Mouse (Mus musculus) heart, embryonic 11.5 days (tissue): ENCODE measurements at regions not wholly inside any gene's neighbourhood (a gene's known extent, or its start where the extent isn't known, plus 50 kb on each side); places are given as distances from the start of the nearest gene placed in this dataset.

Experiments used
- ATAC-seq: fragments of 200-750 bp; cut with Nextera tagmentation; replicated peaks from 2 replicates; pipeline ENCODE4 v1.8.0; 2017; ENCODE audit warnings: moderate library complexity; ENCODE audit not compliant: insufficient number of reproducible peaks, low FRiP score, low TSS enrichment
- H3K27ac ChIP-seq: fragments of 300-500 bp; sonication (generic); 2 replicates; pipeline ENCODE4 v1.5.1; 2014; ENCODE audit warnings: mild to moderate bottlenecking, low read depth, low read length
- H3K27me3 ChIP-seq: fragments of 300-500 bp; sonication (generic); 2 replicates; pipeline ENCODE4 v1.6.1; 2014; ENCODE audit warnings: mild to moderate bottlenecking, low read length, mixed read lengths; ENCODE audit not compliant: control insufficient read depth, insufficient read depth
- H3K36me3 ChIP-seq: fragments of 300-500 bp; sonication (generic); 2 replicates; pipeline ENCODE4 v1.6.1; 2014; ENCODE audit warnings: mild to moderate bottlenecking, low read length, moderate library complexity, mixed read lengths; ENCODE audit not compliant: control insufficient read depth, insufficient read depth
- H3K4me1 ChIP-seq: fragments of 300-500 bp; sonication (generic); 2 replicates; pipeline ENCODE4 v1.6.1; 2014; ENCODE audit warnings: low read length; ENCODE audit not compliant: control insufficient read depth, insufficient read depth
- H3K4me2 ChIP-seq: fragments of 300-500 bp; sonication (generic); 2 replicates; pipeline ENCODE4 v1.6.1; 2014; ENCODE audit warnings: mild to moderate bottlenecking, moderate library complexity
- H3K4me3 ChIP-seq: fragments of 300-500 bp; sonication (generic); 2 replicates; pipeline ENCODE4 v1.5.1; 2014; ENCODE audit warnings: low read depth, low read length
- H3K9ac ChIP-seq: fragments of 300-500 bp; sonication (generic); 2 replicates; pipeline ENCODE4 v1.6.1; 2014; ENCODE audit warnings: mild to moderate bottlenecking, low read depth, low read length, moderate library complexity
- H3K9me3 ChIP-seq: fragments of 300-500 bp; sonication (generic); replicated peaks from 2 replicates; pipeline ENCODE4 v1.6.1; 2016; ENCODE audit warnings: low read length; ENCODE audit not compliant: control insufficient read depth
- WGBS: fragments of 180-500 bp; shearing (Covaris S2); extraction: QIAGEN DNeasy Blood & Tissue Kit; methylation state at CpG from one replicate; pipeline ENCODE4 v1.1.7; 2014; ENCODE audit not compliant: insufficient replicate concordance; 5-methylcytosine and 5-hydroxymethylcytosine counted together

DNA sequence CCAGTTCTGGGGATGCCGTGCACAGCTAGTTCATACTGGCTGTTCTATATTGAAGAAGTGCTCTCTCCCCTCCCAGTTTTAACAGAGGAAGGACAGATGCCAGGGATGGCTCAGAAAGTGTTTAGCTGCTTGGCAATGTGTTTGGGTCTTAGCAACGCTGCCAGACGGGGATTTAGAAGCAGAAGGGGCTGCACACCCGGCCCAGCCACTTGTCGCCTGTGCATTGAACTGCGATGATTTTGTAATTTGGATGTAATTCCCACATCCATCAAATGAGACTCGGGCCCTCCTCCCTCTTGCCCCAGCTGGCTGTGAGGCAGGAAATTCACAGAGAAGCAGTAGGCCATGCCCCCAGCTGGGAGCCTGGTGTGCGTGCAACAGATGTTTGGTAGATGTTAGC, 475.4 kb downstream of the Tbc1d22a start:
- no peak overlapping the region for H3K4me3 ChIP-seq
- H3K27me3 ChIP-seq = no peaks in the 10 kb centered on the region
- ATAC-seq = no peak
- 72% methylated on average over 8 of the region's 8 CpGs for WGBS
- no peaks in the 10 kb centered on the region for H3K4me1 ChIP-seq
- no peak overlapping the region for H3K27ac ChIP-seq
- H3K36me3 ChIP-seq = no peaks in the 10 kb centered on the region
- no peak overlapping the region for H3K9ac ChIP-seq
- no peak overlapping the region for H3K4me2 ChIP-seq
- H3K9me3 ChIP-seq = no peaks in the 10 kb centered on the region

DNA sequence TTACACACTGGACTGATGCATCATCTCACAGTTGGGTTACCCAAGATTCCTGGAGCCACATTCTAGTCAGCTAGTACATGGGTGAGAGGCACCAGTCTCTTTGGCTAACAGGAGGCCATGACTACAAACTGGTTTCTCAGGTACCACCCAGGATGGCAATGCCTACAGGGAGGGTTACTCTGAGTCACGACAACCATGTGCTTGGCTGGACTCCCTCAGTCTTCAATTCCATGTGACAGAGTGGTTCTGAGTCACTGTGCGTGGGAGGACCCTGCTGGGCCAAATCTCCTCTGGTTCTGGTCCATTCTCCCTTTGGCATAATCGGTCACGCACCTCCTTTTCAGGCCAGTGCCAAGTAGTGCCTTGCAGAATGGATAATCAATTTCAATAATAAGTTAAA, 482.5 kb downstream of the Tbc1d22a start:
- ATAC-seq = no peak
- 76% methylated on average over 4 of the region's 4 CpGs for WGBS
- Histone ChIP-seq H3K4me3 (no peak overlapping the region), H3K27ac (no peak overlapping the region), H3K9ac (no peak overlapping the region), H3K27me3 (0 out of 2 replicates have a peak, but pooled peaks cover 3% of the 10 kb centered on the region), H3K4me1 (no peaks in the 10 kb centered on the region), H3K36me3 (no peaks in the 10 kb centered on the region), H3K4me2 (no peak overlapping the region), H3K9me3 (no peaks in the 10 kb centered on the region)

DNA sequence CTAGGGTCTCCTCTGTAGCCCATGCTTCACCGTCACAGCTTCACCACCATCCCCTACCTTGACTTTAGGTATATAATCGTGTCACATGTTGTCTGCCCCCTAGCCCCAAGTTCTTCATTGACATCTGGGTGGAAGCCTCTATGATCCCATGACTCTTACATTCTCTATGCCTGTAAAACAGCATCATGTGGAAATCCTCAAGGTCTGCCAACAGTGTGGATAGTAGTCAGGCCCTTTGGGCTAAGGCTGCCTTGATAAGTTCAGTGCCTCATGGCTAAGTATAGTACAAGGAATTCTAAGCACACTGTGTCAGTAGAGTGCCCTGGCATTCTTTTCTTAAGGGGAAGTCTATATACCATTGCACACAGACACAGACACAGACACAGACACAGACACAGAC, 496.2 kb downstream of the Tbc1d22a start:
- H3K27ac ChIP-seq = no peak overlapping the region
- no peak for ATAC-seq
- WGBS = 73% methylated on average over 2 of the region's 2 CpGs

DNA sequence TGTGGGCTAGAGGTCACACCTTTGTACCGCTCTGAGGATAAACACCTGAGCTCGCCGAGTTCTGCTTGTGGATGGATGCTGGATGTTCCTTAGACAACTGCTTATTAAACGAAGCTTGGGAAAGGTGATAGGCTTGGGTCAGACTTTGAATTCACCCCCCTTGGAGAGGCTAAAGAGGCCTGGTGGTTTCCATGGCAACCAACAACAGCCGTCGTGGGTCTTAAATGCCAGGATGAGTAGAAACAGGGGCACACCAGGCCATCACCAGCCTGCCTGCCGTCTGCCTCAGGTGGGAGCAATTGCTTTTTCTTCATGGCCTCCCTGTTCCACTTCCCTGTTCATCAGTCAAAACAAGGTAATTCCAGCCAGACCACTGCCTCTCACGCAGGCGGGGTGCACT, 504.1 kb downstream of the Tbc1d22a start:
- Histone ChIP-seq H3K36me3 (no peaks in the 10 kb centered on the region), H3K4me2 (no peak overlapping the region), H3K27me3 (no peaks in the 10 kb centered on the region), H3K27ac (no peak overlapping the region), H3K4me3 (no peak overlapping the region), H3K9me3 (peaks cover 4% of the 10 kb centered on the region; the same call in 1 of the 2 replicates), H3K9ac (no peak overlapping the region), H3K4me1 (0 out of 2 replicates have a peak, but pooled peaks cover 3% of the 10 kb centered on the region)
- 62% methylated on average over 9 of the region's 9 CpGs for WGBS
- no peak for ATAC-seq

More for the DNA sequence above, 496.2 kb downstream of the Tbc1d22a start:
- Histone ChIP-seq H3K27me3 (no peaks in the 10 kb centered on the region), H3K4me1 (no peaks in the 10 kb centered on the region), H3K4me3 (no peak overlapping the region), H3K9me3 (no peaks in the 10 kb centered on the region), H3K36me3 (no peaks in the 10 kb centered on the region), H3K9ac (no peak overlapping the region), H3K4me2 (no peak overlapping the region)

DNA sequence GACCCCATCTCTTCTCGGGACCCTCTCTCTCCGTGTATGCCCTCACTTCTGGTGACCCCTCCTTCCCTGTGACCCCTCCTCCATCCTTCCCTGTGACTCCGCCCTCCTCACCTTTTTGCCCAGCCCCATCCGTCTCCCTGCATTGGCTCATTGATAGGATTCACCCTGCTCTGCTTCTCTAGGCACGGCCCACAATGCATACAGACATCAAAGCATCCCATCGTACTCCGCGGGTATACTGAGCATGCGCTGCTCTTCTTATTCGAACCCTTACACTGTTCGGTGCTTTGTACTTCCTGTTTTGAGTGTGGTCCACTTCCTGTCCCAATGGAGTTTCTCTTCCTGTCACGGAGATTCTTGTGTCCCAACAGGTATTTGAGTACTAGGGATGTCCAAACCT, 504.8 kb downstream of the Tbc1d22a start:
- H3K27ac ChIP-seq = no peak overlapping the region
- no peak for ATAC-seq
- H3K36me3 ChIP-seq = no peaks in the 10 kb centered on the region
- H3K4me2 ChIP-seq = no peak overlapping the region
- H3K4me1 ChIP-seq = 0 out of 2 replicates have a peak, but pooled peaks cover 3% of the 10 kb centered on the region
- no peak overlapping the region for H3K4me3 ChIP-seq
- 80% methylated on average over 12 of the region's 12 CpGs for WGBS
- no peak overlapping the region for H3K9ac ChIP-seq
- H3K9me3 ChIP-seq = peaks cover 4% of the 10 kb centered on the region; the same call in 1 of the 2 replicates
- no peaks in the 10 kb centered on the region for H3K27me3 ChIP-seq

DNA sequence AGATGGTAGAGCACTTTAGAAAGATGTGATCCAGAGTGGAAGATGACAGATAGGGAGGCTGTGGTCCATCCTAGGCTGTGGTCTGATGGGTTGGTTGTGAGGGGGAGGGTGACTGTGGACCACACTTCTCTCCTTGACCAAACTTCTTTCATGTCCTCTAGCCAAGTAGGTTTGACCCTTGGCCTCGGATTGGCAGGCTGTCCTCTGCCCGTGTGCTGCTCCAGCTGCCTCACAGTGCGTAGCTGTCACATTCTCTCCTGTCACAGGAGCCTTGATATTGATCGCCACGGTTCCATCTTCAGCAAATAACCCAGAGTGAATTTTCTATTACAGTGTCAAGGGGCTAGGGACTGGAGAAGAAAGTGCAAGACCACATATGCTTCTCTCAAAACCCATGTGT, 506.9 kb downstream of the Tbc1d22a start:
- no peak for ATAC-seq
- WGBS = 63% methylated on average over 5 of the region's 5 CpGs
- no peaks in the 10 kb centered on the region for H3K36me3 ChIP-seq

DNA sequence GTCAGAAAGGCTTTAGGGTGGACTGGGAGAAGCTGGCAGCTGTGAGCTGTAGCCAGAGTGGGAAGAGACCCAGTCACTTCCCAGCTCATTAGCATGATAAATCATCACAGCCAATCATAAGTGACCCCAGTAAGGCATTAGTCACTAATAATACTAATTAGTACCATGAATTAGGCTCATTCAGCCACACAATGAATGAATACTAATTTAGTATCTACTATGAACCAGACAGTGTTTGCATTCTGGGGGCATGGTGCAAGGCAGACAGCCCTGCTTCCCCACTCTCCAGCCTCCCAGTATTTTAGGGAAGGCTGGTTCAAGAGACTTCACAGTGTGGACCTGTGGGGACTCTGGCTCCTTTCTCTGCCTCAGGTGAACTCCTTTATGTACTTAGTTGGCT, 523.7 kb downstream of the Tbc1d22a start:
- H3K9ac ChIP-seq = no peak overlapping the region
- H3K4me1 ChIP-seq = no peaks in the 10 kb centered on the region
- ATAC-seq = no peak
- no peak overlapping the region for H3K4me3 ChIP-seq
- 0 out of 2 replicates have a peak, but pooled peaks cover 2% of the 10 kb centered on the region for H3K27me3 ChIP-seq
- no peaks in the 10 kb centered on the region for H3K9me3 ChIP-seq
- no peak overlapping the region for H3K4me2 ChIP-seq
- H3K36me3 ChIP-seq = no peaks in the 10 kb centered on the region
- no peak overlapping the region for H3K27ac ChIP-seq

More for the DNA sequence above, 506.9 kb downstream of the Tbc1d22a start:
- Histone ChIP-seq H3K4me2 (no peak overlapping the region), H3K9me3 (peaks cover 4% of the 10 kb centered on the region; the same call in 1 of the 2 replicates), H3K27me3 (no peaks in the 10 kb centered on the region), H3K4me1 (0 out of 2 replicates have a peak, but pooled peaks cover 3% of the 10 kb centered on the region), H3K9ac (no peak overlapping the region), H3K27ac (no peak overlapping the region), H3K4me3 (no peak overlapping the region)

DNA sequence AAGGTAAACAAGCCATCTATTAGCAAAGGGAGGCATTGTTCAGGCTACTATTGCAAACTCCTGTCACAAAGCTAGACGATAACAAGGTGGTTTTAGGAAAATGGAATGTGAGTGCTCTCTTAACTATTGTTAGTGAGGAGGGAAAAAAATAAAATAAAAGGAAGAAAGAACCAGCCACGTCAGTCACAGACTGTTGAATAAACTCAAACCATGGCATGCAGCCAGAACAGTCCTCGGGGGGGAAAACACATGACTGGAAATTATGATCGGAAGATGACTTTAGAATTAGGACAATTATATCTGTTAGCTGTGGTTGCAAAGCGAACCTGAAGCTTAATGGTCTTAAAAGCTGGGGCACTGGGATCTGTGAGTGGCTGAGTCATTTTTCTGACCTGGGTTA, 524.1 kb downstream of the Tbc1d22a start:
- WGBS = 63% methylated on average over 5 of the region's 5 CpGs
- 0 out of 2 replicates have a peak, but pooled peaks cover 2% of the 10 kb centered on the region for H3K27me3 ChIP-seq
- ATAC-seq = no peak
- H3K9ac ChIP-seq = no peak overlapping the region
- H3K27ac ChIP-seq = no peak overlapping the region
- no peak overlapping the region for H3K4me2 ChIP-seq
- H3K4me1 ChIP-seq = no peaks in the 10 kb centered on the region
- no peak overlapping the region for H3K4me3 ChIP-seq
- H3K9me3 ChIP-seq = no peaks in the 10 kb centered on the region
- H3K36me3 ChIP-seq = no peaks in the 10 kb centered on the region

DNA sequence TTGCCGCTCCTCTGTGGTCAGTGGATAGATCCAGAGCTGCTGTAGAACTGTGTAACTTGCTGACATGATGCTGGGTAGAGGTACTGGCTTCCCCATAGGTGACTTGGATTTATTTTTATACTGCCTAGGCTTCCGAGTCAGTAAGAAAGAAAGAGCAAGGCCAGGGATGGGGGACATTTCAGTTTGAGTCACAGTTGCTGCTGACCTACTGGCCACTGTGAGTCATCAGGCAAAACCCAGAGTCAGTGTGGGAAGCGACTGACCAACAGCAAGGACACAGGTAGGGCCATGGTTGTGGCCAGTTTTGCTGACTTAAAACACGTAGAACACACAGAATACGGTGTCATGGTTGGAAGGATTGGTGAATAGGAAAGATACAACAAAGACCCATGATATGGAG, 524.5 kb downstream of the Tbc1d22a start:
- ATAC-seq = no peak
- no peaks in the 10 kb centered on the region for H3K27me3 ChIP-seq
- no peak overlapping the region for H3K4me3 ChIP-seq
- H3K9ac ChIP-seq = no peak overlapping the region
- H3K4me1 ChIP-seq = no peaks in the 10 kb centered on the region
- H3K27ac ChIP-seq = no peak overlapping the region
- WGBS = 85% methylated on average over 5 of the region's 5 CpGs
- no peak overlapping the region for H3K4me2 ChIP-seq
- H3K36me3 ChIP-seq = no peaks in the 10 kb centered on the region
- H3K9me3 ChIP-seq = no peaks in the 10 kb centered on the region
